Mouse (Mus musculus) thymus, adult 2 months (tissue): ENCODE results near the gene Cnr2.

Experiments used
- CTCF ChIP-seq: fragments of 200-500 bp; IDR thresholded peaks from 2 replicates; pipeline ENCODE4 v1.5.1; 2012; ENCODE audit warnings: mild to moderate bottlenecking, control low read depth, low read length, moderate library complexity, borderline replicate concordance; ENCODE audit not compliant: control insufficient read depth, poor library complexity, insufficient read depth; ENCODE audit errors: extremely low read depth
- POLR2A ChIP-seq: fragments of 200-500 bp; IDR thresholded peaks from 2 replicates; pipeline ENCODE4 v1.6.1; 2012; ENCODE audit warnings: mild to moderate bottlenecking, low read length, control low read depth, moderate library complexity; ENCODE audit not compliant: control insufficient read depth, poor library complexity, insufficient read depth; ENCODE audit errors: extremely low read depth

DNA sequence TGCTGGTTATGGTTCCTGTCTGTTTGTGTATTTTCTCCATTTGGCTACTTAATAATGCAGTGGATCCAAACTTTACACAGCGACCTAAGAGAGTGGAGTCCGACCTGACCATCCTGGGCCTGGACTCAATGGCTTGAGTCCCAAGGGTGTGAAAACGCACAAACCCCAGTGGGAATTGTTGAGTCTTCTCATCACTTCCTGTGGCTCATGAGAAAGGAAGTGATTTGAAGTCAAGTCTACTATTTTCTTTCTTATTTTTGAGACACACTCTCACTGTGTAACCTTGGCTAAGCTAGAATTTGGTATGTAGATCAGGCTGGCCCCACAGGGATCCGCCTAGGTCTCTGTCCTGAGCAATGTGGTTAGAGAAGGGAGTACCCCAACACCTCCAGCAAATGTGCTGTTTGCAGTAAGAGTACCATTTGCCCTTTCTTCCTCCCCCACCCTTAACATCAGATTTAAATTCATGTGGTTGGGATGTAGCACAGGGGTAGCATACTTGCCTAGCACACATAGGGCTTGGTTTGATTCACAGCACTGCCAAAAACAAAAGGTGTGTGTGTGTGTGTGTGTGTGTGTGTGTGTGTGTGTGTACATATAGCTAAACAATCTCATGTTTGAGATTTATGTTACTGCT, 7.5 kb downstream of the Cnr2 start:
- no peak for TF ChIP-seq POLR2A
- TF ChIP-seq CTCF: no peak
